Mouse (Mus musculus) spleen, postnatal 10 days (tissue): ENCODE data around the gene Kat2a.

Source experiments
- DNase-seq, 2 experiments: peaks; one replicate each; pipeline ENCODE4 v3.0.0; 2021 to 2022; ENCODE audit warnings: low spot score in 2 of 2

Kat2a gene

DNA sequence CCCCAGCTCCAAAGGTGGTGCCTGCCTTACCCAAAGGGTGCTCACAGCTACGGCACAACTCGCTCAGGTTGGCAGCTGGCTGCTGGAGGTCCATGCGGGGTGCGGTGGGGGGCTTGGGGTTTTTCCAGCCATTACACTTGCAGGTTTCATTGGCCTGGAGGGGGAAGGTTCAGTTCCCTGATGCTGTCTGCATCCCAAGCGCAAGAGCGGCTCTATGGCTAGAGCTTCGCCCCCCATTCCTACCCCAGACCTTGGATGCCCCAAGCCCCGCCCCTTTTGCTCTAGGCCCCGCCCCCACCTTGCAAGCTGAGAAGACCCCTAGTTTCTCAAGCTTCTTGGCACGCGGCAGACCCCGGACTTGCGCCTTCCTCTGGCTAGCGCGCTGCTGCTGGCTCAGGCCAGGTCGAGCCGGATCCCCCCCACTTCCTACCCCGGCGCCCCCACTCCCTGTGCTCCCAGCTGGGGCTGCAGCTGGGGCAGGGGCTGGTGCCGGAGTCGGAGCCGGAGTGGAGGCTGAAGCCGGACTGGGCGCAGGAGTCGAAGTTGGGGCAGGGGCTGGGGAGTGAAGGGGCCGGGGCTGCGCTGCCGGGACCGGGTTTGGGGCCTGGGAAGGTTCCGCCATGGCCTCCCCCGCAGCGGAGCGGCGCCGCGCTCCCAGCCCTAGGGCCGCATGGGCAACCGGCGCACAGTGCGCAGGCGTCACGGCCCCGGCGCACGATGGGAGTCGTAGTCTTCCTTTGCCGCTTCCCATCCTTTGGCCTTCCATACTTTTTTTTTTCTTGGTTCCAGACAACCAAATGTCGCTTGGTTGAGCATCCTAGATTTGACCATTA, at the start of gene Kat2a:
Kat2a (minus strand) TSS at position 683 of the 833 bp plus-strand sequence.
- DNase-seq, result peak; percentile 60 to 82

GRCm38 (mm10) chr11:100761547-100762045, 49.3 kb upstream of the Kat2a start:
- DNase-seq, result peak; percentile 74 to 87

GRCm38 (mm10) chr11:100759611-100760233, 47.5 kb upstream of the Kat2a start, which contains the start of gene Kcnh4:
TSS of gene Kcnh4 (minus strand) at chr11:100759942.
- peak; percentile 46 to 80 for DNase-seq

- DNase-seq, result peak; percentile 42 to 68
These were observed 46.7 kb upstream of the Kat2a start for GRCm38 (mm10) chr11:100758707-100759610.

- no peak for DNase-seq
These were observed 45.3 kb upstream of the Kat2a start for GRCm38 (mm10) chr11:100757566-100757965.

GRCm38 (mm10) chr11:100756476-100756875, 44.2 kb upstream of the Kat2a start:
- DNase-seq, result no peak

GRCm38 (mm10) chr11:100754693-100755057, 42.4 kb upstream of the Kat2a start:
- DNase-seq, result no peak

GRCm38 (mm10) chr11:100754021-100754692, 41.9 kb upstream of the Kat2a start:
- no peak for DNase-seq

DNA sequence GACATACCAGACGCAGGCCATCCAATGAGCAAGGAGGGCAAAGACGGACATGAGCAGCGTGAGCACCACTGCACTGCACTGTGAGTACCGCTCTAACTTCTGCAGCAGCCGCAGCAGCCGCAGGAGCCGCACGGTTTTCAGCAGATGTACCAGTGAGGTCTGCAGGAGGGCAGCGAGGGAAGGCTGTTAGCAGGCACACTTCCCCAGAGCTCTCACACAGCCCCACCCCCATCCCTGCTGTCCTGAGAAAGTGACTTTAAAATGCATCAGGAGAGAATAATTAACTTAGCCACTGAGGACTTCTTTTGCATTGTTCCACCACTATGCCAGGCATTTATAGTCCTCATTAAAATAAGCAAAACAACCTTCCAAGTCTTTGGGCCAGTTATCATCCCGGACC, 40.0 kb upstream of the Kat2a start:
- DNase-seq, result no peak

- no peak for DNase-seq
These were observed 37.9 kb upstream of the Kat2a start for GRCm38 (mm10) chr11:100750127-100750526.

DNA sequence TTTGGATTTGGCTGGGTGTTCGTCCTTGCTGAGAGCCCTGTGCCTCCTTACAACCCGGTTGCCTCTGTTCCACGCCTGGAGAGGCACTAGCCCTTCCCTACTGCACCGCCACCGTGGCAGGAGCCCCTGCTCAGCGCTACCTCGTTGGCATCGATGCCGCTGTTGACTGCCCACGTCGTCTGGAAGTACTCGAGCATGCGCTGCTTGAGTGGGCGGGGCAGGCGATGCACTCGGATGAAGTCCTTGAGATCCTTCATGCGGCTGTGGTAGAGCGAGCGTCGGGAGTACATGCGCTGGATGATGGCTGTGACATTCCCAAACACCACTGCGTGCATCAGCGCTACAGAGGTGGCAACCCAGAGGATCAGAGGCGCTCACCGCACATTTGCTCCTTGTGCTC, 37.2 kb upstream of the Kat2a start:
- no peak for DNase-seq

DNA sequence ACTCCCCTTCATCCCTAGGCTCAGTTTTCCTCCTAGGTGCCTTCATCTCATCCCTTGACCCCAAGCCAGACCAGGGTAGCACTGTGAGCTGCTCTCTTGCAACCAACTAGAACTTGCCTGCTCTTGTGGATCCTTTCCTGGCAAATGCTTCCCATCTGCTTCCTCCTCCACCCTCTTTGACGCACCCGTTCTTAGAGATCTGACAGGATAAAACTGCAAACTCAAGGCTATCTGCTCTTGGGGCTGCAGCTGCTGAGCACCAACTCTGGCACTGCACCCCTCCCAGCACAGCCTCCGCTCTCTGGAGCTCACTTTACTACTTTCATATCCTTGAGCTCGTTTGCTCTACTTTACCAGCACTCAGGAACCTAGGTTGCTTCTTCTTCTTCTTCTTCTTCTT, 36.4 kb upstream of the Kat2a start:
- no peak for DNase-seq

- no peak for DNase-seq
These were observed 34.8 kb upstream of the Kat2a start for GRCm38 (mm10) chr11:100747114-100747513.

DNA sequence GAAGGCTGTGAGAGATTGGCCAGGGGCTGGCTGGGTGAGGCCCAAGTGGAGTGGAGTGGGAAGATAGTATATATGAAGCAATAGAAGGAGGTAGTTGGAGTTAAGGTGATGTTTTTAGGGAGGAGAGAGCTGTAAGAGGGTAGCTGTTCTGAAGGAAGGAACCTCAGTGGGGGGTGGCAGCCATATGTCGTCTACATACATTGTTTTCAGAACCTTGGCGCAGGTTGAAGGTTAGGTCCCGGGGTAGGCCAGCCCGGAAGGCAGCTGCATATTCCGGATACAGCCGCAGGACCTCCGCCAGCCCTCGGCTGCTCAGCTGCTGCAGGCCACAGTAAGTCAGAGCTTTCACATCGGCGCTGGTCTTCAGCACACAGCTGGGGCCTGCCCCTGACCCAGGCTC, 34.3 kb upstream of the Kat2a start:
- no peak for DNase-seq

GRCm38 (mm10) chr11:100745085-100745484, 32.8 kb upstream of the Kat2a start:
- DNase-seq, result peak in 1 of 2 experiments; percentile 69

- DNase-seq, result no peak
These were observed 29.1 kb upstream of the Kat2a start for GRCm38 (mm10) chr11:100741348-100741747.

- peak in 1 of 2 experiments; percentile 45 for DNase-seq
These were observed 26.5 kb upstream of the Kat2a start for GRCm38 (mm10) chr11:100738749-100739148.

- DNase-seq, result peak; percentile 95 to 99
These were observed 25.9 kb upstream of the Kat2a start, which contains the start of gene Rab5c for GRCm38 (mm10) chr11:100738066-100738604. TSS of gene Rab5c (minus strand) at chr11:100738215.

DNA sequence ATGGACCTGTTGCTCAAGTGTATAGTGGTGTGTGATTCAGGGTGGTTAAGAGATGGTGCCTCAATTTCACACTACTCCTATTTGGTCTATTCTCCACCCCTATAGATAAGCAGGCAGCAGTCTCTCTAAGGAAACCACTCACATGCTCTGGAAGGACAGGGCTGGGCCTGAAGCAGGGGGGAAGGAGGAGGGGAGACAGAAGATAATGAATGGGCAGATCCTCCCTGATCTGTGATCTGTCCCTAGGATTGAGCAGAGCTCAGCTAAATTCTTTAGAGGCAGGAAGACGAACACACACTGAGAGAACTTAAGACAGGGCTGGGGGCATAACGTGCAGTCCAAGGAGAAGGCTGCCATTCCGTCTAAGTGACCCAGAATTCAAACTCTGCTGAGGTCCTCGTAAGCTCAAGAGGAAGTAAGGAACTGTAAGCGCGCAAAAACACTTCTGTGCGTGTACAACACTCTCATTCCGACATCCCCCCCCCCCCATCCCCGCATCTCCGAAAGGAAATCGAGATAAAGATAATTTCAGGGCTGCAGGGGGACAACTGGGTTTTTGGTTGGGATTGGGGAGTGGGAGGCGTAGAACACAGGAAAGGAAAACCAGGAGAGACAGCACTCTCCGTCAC, 25.0 kb upstream of the Kat2a start:
- DNase-seq, result peak; percentile 44 to 48

DNA sequence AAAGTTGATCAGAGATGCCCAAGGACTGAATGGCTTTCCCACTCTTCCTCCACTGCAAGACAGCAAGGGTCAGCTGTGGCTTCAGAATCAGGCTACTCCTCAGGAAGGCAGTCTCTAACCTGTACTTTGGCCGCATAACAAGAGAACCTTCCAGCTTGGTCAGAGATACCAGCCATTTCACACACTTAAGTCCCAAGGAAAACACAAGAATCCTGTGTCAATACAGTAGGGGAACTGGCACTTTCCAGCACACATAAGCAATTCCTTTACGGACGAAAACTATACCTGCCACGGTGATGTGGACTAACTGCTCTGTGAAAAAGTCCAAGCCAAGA, 24.4 kb upstream of the Kat2a start:
- no peak for DNase-seq
